Mouse (Mus musculus) thymus, adult 2 months (tissue): ENCODE data around the gene Nlrp9a.
"Not testable (repeated sequence)": the region's sequence is repeated elsewhere in the genome, so short reads cannot be mapped to it uniquely, and the experiment has no call there.

Source experiments
- CTCF ChIP-seq: fragments of 200-500 bp; IDR thresholded peaks from 2 replicates; pipeline ENCODE4 v1.5.1; 2012; ENCODE audit warnings: mild to moderate bottlenecking, control low read depth, low read length, moderate library complexity, borderline replicate concordance; ENCODE audit not compliant: control insufficient read depth, poor library complexity, insufficient read depth; ENCODE audit errors: extremely low read depth
- POLR2A ChIP-seq: fragments of 200-500 bp; IDR thresholded peaks from 2 replicates; pipeline ENCODE4 v1.6.1; 2012; ENCODE audit warnings: mild to moderate bottlenecking, low read length, control low read depth, moderate library complexity; ENCODE audit not compliant: control insufficient read depth, poor library complexity, insufficient read depth; ENCODE audit errors: extremely low read depth

DNA sequence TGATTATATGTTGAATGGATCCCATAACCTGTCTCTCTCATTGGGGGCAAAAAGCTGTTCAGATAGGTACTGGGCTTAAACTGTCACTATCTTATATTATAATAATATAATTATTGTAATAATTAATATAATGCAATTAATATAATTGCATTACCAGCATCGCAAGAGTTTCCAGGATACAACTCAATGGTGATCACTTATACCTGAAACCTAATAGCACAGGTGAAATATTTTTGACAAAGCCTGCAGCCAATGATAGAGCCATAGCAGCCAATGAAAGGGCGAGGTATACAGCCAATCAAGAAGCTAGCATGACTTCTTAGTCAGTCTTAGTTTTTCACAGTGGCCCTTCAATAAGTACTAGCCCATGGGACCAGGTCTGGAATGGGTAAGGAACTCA is at the start of gene Nlrp9a:
- TF ChIP-seq POLR2A, CTCF: not testable (repeated sequence)
